Mouse (Mus musculus) limb, embryonic 10.5 days (tissue): Measurements from ENCODE around the gene Cd72. TPM values are rescaled to one million over a fixed set of nuclear protein-coding genes. Genes with fewer than 3 reads are reported as not detected.

Source experiments
- DNase-seq: peaks from one replicate; pipeline ENCODE4 v3.0.0-alpha.2; 2017; ENCODE audit warnings: low spot score
- H3K27ac ChIP-seq: fragments of 300-500 bp; sonication (generic); 2 replicates; pipeline ENCODE4 v1.5.1; 2016; ENCODE audit warnings: mild to moderate bottlenecking
- H3K27me3 ChIP-seq: fragments of 300-500 bp; sonication (generic); 2 replicates; pipeline ENCODE4 v1.6.1; 2016; ENCODE audit warnings: low read depth, mild to moderate bottlenecking; ENCODE audit not compliant: poor library complexity, severe bottlenecking
- H3K36me3 ChIP-seq: fragments of 300-500 bp; sonication (generic); 2 replicates; pipeline ENCODE4 v1.6.1; 2016; ENCODE audit warnings: mild to moderate bottlenecking, moderate library complexity
- H3K4me1 ChIP-seq: fragments of 300-500 bp; sonication (generic); 2 replicates; pipeline ENCODE4 v1.6.1; 2016
- H3K4me3 ChIP-seq: fragments of 300-500 bp; sonication (generic); 2 replicates; pipeline ENCODE4 v1.5.1; 2016; ENCODE audit warnings: mild to moderate bottlenecking, moderate library complexity
- H3K9me3 ChIP-seq: fragments of 300-500 bp; sonication (generic); replicated peaks from 2 replicates; pipeline ENCODE4 v1.6.1; 2016; ENCODE audit warnings: mild to moderate bottlenecking
- WGBS: fragments of 180-500 bp; shearing (Covaris S2); methylation state at CpG from one replicate; pipeline ENCODE4 v1.1.7; 2016; 5-methylcytosine and 5-hydroxymethylcytosine counted together
- polyA plus RNA-seq: library from polyadenylated mRNA; unstranded; fragments of >200 nt; fragmentation: Nextera tagmentation; extraction: Ambion mirVana; gene quantifications from 2 replicates; pipeline ENCODE4 v1.2.1, GENCODE M21; 2016

Cd72 gene
- polyA plus RNA-seq, 1 experiment from 2014 or later = 2.0 TPM

DNA sequence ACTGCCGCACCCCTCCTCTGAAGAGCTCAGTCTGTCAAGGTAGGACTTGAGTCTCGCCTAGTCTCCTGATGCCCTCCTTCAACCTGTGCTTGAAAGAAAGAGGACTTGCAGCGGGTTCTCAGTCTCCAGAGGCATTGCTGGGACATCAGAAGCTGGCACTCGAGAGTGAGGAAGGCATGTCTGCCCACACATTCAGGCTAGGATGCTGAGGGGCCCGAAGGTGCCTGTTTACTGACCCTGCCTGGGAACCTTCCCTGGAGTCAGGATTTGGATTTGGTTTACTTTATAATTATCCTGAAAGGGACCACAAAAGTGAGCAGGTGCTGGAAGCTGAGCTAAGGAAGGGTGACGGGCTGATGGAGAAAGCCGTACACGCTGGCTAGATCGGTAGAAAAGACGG lies 52.9 kb downstream of the Cd72 start:
- H3K4me1 ChIP-seq = peaks cover 57% of the 10 kb centered on the region
- 88% methylated on average over 10 of the region's 10 CpGs for WGBS
- 0 out of 2 replicates have a peak overlapping the region, but pooled peaks have one; percentile 2 for H3K4me3 ChIP-seq

DNA sequence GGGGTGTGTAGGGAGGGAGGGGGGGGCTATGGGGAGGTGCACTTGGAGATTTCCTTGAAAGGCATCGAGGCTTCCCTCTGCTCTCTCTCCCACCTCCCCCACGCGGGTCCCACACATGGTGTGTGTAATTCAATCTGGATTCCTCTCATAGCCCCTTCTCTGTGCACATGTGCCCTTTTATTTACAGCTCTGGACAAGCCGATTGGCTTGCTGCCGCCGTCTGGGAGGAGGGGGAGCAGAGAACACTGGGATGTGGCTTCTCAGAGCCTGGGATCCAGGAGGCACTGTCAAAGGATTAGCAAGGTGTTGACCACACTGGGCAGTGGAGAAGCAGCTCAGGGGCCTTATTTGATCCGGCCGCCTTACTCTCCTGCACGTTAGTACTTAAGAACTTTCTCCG lies 53.5 kb downstream of the Cd72 start:
- WGBS = 24% methylated on average over 10 of the region's 10 CpGs
- Histone ChIP-seq H3K27me3 (no peaks in the 10 kb centered on the region), H3K4me1 (peaks cover 52% of the 10 kb centered on the region), H3K27ac (peak overlapping the region; percentile 61; the same call in 1 of the 2 replicates), H3K36me3 (no peaks in the 10 kb centered on the region), H3K9me3 (no peaks in the 10 kb centered on the region), H3K4me3 (0 out of 2 replicates have a peak overlapping the region, but pooled peaks have one; percentile 2)
- DNase-seq = no peak

More for the DNA sequence above, 52.9 kb downstream of the Cd72 start:
- no peaks in the 10 kb centered on the region for H3K9me3 ChIP-seq
- H3K27me3 ChIP-seq = no peaks in the 10 kb centered on the region
- no peak for DNase-seq
- 0 out of 2 replicates have a peak overlapping the region, but pooled peaks have one; percentile 61 for H3K27ac ChIP-seq
- no peaks in the 10 kb centered on the region for H3K36me3 ChIP-seq

DNA sequence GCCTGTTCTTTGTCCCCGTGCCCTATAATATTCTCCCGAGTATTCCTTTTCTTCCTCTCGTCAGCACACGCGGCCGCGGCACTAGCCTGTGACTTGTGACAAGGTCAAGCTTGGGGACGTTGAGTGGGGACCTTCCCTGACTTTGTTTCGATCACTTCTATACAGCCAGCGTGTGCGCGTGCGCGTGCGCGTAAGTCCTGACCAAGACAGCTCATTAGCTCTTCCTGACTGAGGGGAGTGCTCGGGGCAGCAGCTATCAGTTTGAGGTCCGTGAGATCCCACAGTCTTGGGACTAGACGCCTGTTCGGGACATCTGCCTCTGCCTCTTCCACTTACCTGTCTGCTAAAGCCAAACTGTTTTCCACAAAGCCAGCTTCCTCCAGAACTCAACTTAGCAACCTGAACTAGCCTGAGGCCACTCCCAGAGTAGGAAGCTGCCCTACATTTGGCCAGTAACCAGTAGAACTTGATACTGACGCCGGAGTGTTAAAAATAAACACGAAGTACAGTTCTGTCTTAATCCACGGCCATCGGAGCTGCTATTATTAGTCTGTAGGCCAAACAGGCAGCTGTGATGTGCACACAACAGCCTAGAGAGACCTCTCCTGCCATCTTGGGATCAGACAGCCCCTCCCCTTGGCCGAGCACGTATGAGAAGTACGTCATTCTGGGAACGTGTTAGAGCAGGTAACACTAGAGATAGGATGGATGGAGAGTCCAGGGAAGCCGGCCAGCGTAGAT lies 54.9 kb downstream of the Cd72 start:
- Histone ChIP-seq H3K9me3 (no peaks in the 10 kb centered on the region), H3K27ac (peak overlapping the region; percentile 7; the same call in 1 of the 2 replicates), H3K27me3 (no peaks in the 10 kb centered on the region), H3K4me3 (no peak overlapping the region), H3K36me3 (no peaks in the 10 kb centered on the region), H3K4me1 (peaks cover 49% of the 10 kb centered on the region)
- WGBS = 90% methylated on average over 31 of the region's 31 CpGs
- no peak for DNase-seq

DNA sequence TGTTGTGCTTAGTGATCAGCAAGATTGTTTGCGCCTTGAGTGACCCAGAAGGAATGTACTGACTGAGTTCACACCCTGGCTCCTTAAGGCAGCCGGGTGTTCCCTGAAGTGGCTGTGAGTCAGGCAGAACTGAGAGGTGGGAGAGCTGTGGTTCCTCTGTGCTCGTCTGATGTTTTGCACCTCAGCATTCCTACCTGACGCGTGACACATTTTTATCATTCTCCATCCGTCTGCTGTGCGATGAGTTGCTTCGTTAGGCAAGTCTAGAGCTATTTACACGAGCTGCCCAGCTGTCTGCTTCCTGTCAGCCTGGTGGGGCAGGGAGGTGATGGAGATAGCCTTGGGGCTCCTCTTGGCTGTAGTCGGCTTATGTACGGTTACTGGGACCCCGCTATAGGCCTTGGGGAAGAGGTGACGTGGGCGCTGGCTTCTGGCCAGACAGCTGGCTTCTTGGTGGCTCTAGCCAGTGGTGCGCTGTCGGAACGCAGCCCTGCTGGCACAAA lies 55.5 kb downstream of the Cd72 start:
- DNase-seq = no peak
- Histone ChIP-seq H3K4me1 (peaks cover 54% of the 10 kb centered on the region), H3K27me3 (no peaks in the 10 kb centered on the region), H3K4me3 (no peak overlapping the region), H3K27ac (peak overlapping the region; percentile 7), H3K36me3 (no peaks in the 10 kb centered on the region), H3K9me3 (no peaks in the 10 kb centered on the region)
- WGBS = 65% methylated on average over 17 of the region's 17 CpGs

DNA sequence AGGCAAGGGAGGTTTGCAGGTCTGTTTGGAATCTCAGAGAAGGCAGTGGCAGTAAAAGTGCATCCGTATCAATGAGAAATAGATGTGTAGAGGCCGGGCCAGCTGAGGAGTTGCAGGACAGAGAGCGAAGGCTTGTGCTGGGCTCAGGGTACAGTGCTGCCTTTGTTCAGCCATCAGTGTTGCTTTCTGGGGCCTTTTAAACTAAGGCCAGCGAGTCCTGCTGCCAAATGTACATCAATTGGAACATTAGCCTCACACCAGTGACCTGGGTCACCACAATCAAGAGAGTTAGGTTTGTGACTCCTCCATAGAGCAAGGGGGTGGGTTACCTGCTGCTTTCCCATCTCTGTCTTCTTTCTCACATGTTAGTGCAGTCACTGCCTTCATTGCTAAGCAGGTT lies 56.4 kb downstream of the Cd72 start:
- Histone ChIP-seq H3K9me3 (no peaks in the 10 kb centered on the region), H3K27ac (0 out of 2 replicates have a peak overlapping the region, but pooled peaks have one; percentile 20), H3K27me3 (no peaks in the 10 kb centered on the region), H3K4me3 (no peak overlapping the region), H3K4me1 (peaks cover 54% of the 10 kb centered on the region), H3K36me3 (no peaks in the 10 kb centered on the region)
- WGBS = 78% methylated on average over 4 of the region's 4 CpGs
- DNase-seq = no peak

Other genes with a start within 250 kb of the Cd72 start
- gene Atp8b5, start 187.5 kb downstream of the Cd72 start, polyA plus RNA-seq = 0.14 and 0.45 TPM in 2 replicates
- gene Rusc2, start 72.6 kb downstream of the Cd72 start, polyA plus RNA-seq = 3.4 and 5.8 TPM in 2 replicates
- 0.18 TPM in 1 of 2 replicates, not detected in the other for gene Fam166b, start 25.5 kb downstream of the Cd72 start, polyA plus RNA-seq
- gene Tesk1, start 12.7 kb downstream of the Cd72 start, polyA plus RNA-seq = 7.5 and 9.7 TPM in 2 replicates
- not detected in 2 replicates for gene Sit1, start 29.1 kb upstream of the Cd72 start, polyA plus RNA-seq
- 44.3 and 50.8 TPM in 2 replicates for gene Ccdc107, start 38.3 kb upstream of the Cd72 start, polyA plus RNA-seq
- gene Arhgef39, start 45.1 kb upstream of the Cd72 start, polyA plus RNA-seq = 45.1 and 49.8 TPM in 2 replicates
- 1.0 and 1.3 TPM in 2 replicates for gene Car9, start 52.3 kb upstream of the Cd72 start, polyA plus RNA-seq
- gene Tpm2, start 69.1 kb upstream of the Cd72 start, polyA plus RNA-seq = 45.4 and 60.0 TPM in 2 replicates
- gene Creb3, start 107.7 kb upstream of the Cd72 start, polyA plus RNA-seq = 27.3 and 40.5 TPM in 2 replicates
- gene Tln1, start 108.1 kb upstream of the Cd72 start, polyA plus RNA-seq = 46.8 and 51.1 TPM in 2 replicates
- 22.7 and 30.0 TPM in 2 replicates for gene Rgp1, start 124.1 kb upstream of the Cd72 start, polyA plus RNA-seq
- 24.3 and 29.2 TPM in 2 replicates for gene Gba2, start 124.2 kb upstream of the Cd72 start, polyA plus RNA-seq
- gene Msmp, start 129.9 kb upstream of the Cd72 start, polyA plus RNA-seq = 0.44 TPM in 1 of 2 replicates, not detected in the other
- 2.8 and 4.8 TPM in 2 replicates for gene Npr2, start 177.3 kb upstream of the Cd72 start, polyA plus RNA-seq
- 1.0 and 1.2 TPM in 2 replicates for gene Spag8, start 199.0 kb upstream of the Cd72 start, polyA plus RNA-seq
- gene Hint2, start 201.8 kb upstream of the Cd72 start, polyA plus RNA-seq = 61.9 and 66.4 TPM in 2 replicates
- gene Tmem8b, start 214.3 kb upstream of the Cd72 start, polyA plus RNA-seq = 2.2 and 3.4 TPM in 2 replicates
- gene Fam221b, start 214.5 kb upstream of the Cd72 start, polyA plus RNA-seq = 1.6 and 1.7 TPM in 2 replicates
- gene Olfr70, start 246.2 kb upstream of the Cd72 start, polyA plus RNA-seq = not detected in 2 replicates